Mouse (Mus musculus) G1E (cell line): ENCODE data around the gene Wbp1.

Source experiments
- CTCF ChIP-seq: IDR thresholded peaks from 2 replicates; pipeline ENCODE4 v1.5.1; 2012; ENCODE audit warnings: low read depth, low read length, inconsistent platforms, mixed read lengths
- GATA1 ChIP-seq: IDR thresholded peaks from 2 replicates; pipeline ENCODE4 v1.6.1; 2012; ENCODE audit warnings: borderline replicate concordance, low read length, inconsistent platforms, mixed read lengths
- POLR2AphosphoS5 ChIP-seq: IDR thresholded peaks from 2 replicates; pipeline ENCODE4 v1.6.1; 2012; ENCODE audit warnings: low read depth, low read length, inconsistent platforms; ENCODE audit not compliant: insufficient replicate concordance
- TAL1 ChIP-seq: conservative IDR thresholded peaks from 2 replicates; pipeline ENCODE4 v1.6.1; 2012; ENCODE audit warnings: low read depth, low read length, inconsistent platforms, mixed read lengths

- TF ChIP-seq CTCF (no peak), POLR2AphosphoS5 (no peak), TAL1 (no peak), GATA1 (no peak)
These were observed 14.3 kb upstream of the Wbp1 start for GRCm38 (mm10) chr6:83135571-83136161.
